Mouse (Mus musculus) forebrain, postnatal 0 days (tissue): Measurements from ENCODE around the gene Adora1. TPM values are rescaled to one million over a fixed set of nuclear protein-coding genes. Genes with fewer than 3 reads are reported as not detected.
"Not testable (repeated sequence)": the region's sequence is repeated elsewhere in the genome, so short reads cannot be mapped to it uniquely, and the experiment has no call there.

Experiments used
- ATAC-seq: fragments of 200-750 bp; cut with Nextera tagmentation; 2 replicates; pipeline ENCODE4 v1.8.0; 2017; ENCODE audit warnings: mild to moderate bottlenecking, moderate library complexity
- DNase-seq: peaks from one replicate; pipeline ENCODE4 v3.0.0-alpha.2; 2015
- H3K27ac ChIP-seq: fragments of 300-500 bp; sonication (generic); 2 replicates; pipeline ENCODE4 v1.5.1; 2014; ENCODE audit warnings: low read depth, mild to moderate bottlenecking, antibody characterized with exemption, low read length, moderate library complexity, mixed read lengths
- H3K27me3 ChIP-seq: fragments of 300-500 bp; sonication (generic); 2 replicates; pipeline ENCODE4 v1.6.1; 2014; ENCODE audit warnings: mild to moderate bottlenecking, low read length, mixed read lengths; ENCODE audit not compliant: insufficient read depth
- H3K36me3 ChIP-seq: fragments of 300-500 bp; sonication (generic); 2 replicates; pipeline ENCODE4 v1.6.1; 2014; ENCODE audit warnings: mild to moderate bottlenecking, moderate library complexity; ENCODE audit not compliant: insufficient read depth
- H3K4me1 ChIP-seq: fragments of 300-500 bp; sonication (generic); 2 replicates; pipeline ENCODE4 v1.6.1; 2014; ENCODE audit warnings: antibody characterized with exemption; ENCODE audit not compliant: insufficient read depth
- H3K4me2 ChIP-seq: fragments of 300-500 bp; sonication (generic); 2 replicates; pipeline ENCODE4 v1.6.1; 2014; ENCODE audit warnings: low read depth, mild to moderate bottlenecking, moderate library complexity
- H3K4me3 ChIP-seq: fragments of 300-500 bp; sonication (generic); 2 replicates; pipeline ENCODE4 v1.5.1; 2014; ENCODE audit warnings: low read depth, low read length, mixed read lengths
- H3K9ac ChIP-seq: fragments of 300-500 bp; sonication (generic); 2 replicates; pipeline ENCODE4 v1.6.1; 2014; ENCODE audit warnings: mild to moderate bottlenecking
- H3K9me3 ChIP-seq: fragments of 300-500 bp; sonication (generic); 2 replicates; pipeline ENCODE4 v1.6.1; 2016; ENCODE audit warnings: low read length
- CTCF ChIP-seq: sonication (generic); IDR thresholded peaks from 2 replicates; pipeline ENCODE4 v1.5.1; 2016; ENCODE audit warnings: antibody characterized with exemption, control low read depth, low read depth
- WGBS: fragments of 180-500 bp; shearing (Covaris S2); extraction: QIAGEN DNeasy Blood & Tissue Kit; methylation state at CpG from one replicate; pipeline ENCODE4 v1.1.7; 2014; 5-methylcytosine and 5-hydroxymethylcytosine counted together
- polyA plus RNA-seq: library from polyadenylated mRNA; unstranded; fragments of >200 nt; fragmentation: Nextera tagmentation; extraction: Ambion mirVana; gene quantifications from 2 replicates; pipeline ENCODE4 v1.2.1, GENCODE M21; 2015
- total RNA-seq: library from RNA; depleted of rRNA; stranded (reverse); fragments of >200 nt; gene quantifications from 2 replicates; pipeline ENCODE4 v1.2.3, GENCODE M21; 2014

The Adora1 gene
- total and polyA plus RNA-seq, 2 experiments from 2014 or later: 37.5 to 38.4 TPM

GRCm38 (mm10) chr1:134274483-134274920 lies 39.3 kb upstream of the Adora1 start:
- H3K27ac ChIP-seq: peak overlapping the region; percentile 55
- H3K9ac ChIP-seq: no peak overlapping the region
- H3K9me3 ChIP-seq: no peaks in the 10 kb centered on the region
- H3K4me1 ChIP-seq: peaks cover 16% of the 10 kb centered on the region; the same call in 1 of the 2 replicates
- no peak overlapping the region for H3K4me2 ChIP-seq
- WGBS: 65% methylated on average over 7 of the region's 7 CpGs
- DNase-seq: peak; percentile 45
- TF ChIP-seq CTCF: no peak
- no peaks in the 10 kb centered on the region for H3K36me3 ChIP-seq
- peak; percentile 36; the same call in 1 of the 2 replicates for ATAC-seq
- no peak overlapping the region for H3K4me3 ChIP-seq
- H3K27me3 ChIP-seq: no peaks in the 10 kb centered on the region

GRCm38 (mm10) chr1:134273493-134274395 lies 38.5 kb upstream of the Adora1 start:
- Histone ChIP-seq H3K9ac (no peak overlapping the region), H3K4me1 (peaks cover 16% of the 10 kb centered on the region; the same call in 1 of the 2 replicates), H3K27ac (peak overlapping the region; percentile 55), H3K4me2 (no peak overlapping the region), H3K27me3 (no peaks in the 10 kb centered on the region), H3K4me3 (no peak overlapping the region), H3K36me3 (no peaks in the 10 kb centered on the region), H3K9me3 (no peaks in the 10 kb centered on the region)
- ATAC-seq (peak; percentile 66), DNase-seq (peak; percentile 67)
- WGBS: 20% methylated on average over 9 of the region's 9 CpGs
- TF ChIP-seq CTCF: no peak

GRCm38 (mm10) chr1:134272754-134273250 lies 37.6 kb upstream of the Adora1 start:
- Histone ChIP-seq H3K27ac (peak overlapping the region; percentile 55; the same call in 1 of the 2 replicates), H3K4me1 (peaks cover 16% of the 10 kb centered on the region; the same call in 1 of the 2 replicates), H3K4me3 (no peak overlapping the region), H3K9me3 (no peaks in the 10 kb centered on the region), H3K36me3 (no peaks in the 10 kb centered on the region), H3K27me3 (no peaks in the 10 kb centered on the region), H3K4me2 (no peak overlapping the region), H3K9ac (no peak overlapping the region)
- DNase-seq (no peak), ATAC-seq (no peak)
- WGBS: 39% methylated on average over 5 of the region's 5 CpGs
- TF ChIP-seq CTCF: no peak

- Histone ChIP-seq H3K27ac (no peak overlapping the region), H3K4me3 (no peak overlapping the region), H3K4me2 (no peak overlapping the region), H3K27me3 (no peaks in the 10 kb centered on the region), H3K4me1 (peaks cover 16% of the 10 kb centered on the region; the same call in 1 of the 2 replicates), H3K9me3 (no peaks in the 10 kb centered on the region), H3K9ac (no peak overlapping the region), H3K36me3 (no peaks in the 10 kb centered on the region)
- DNase-seq (no peak), ATAC-seq (no peak)
- no peak for TF ChIP-seq CTCF
- 78% methylated on average over 7 of the region's 7 CpGs for WGBS
Observed at GRCm38 (mm10) chr1:134270026-134270425, 34.8 kb upstream of the Adora1 start.

GRCm38 (mm10) chr1:134265797-134266196 lies 30.6 kb upstream of the Adora1 start:
- TF ChIP-seq CTCF: no peak
- no peaks in the 10 kb centered on the region for H3K27me3 ChIP-seq
- H3K4me1 ChIP-seq: no peaks in the 10 kb centered on the region
- no peaks in the 10 kb centered on the region for H3K9me3 ChIP-seq
- ATAC-seq (peak; percentile 90), DNase-seq (peak; percentile 37)
- H3K4me2 ChIP-seq: no peak overlapping the region
- H3K27ac ChIP-seq: no peak overlapping the region
- no peak overlapping the region for H3K9ac ChIP-seq
- no peaks in the 10 kb centered on the region for H3K36me3 ChIP-seq
- H3K4me3 ChIP-seq: no peak overlapping the region
- WGBS: 21% methylated on average over 2 of the region's 2 CpGs

GRCm38 (mm10) chr1:134264341-134264740 lies 29.1 kb upstream of the Adora1 start:
- H3K4me1 ChIP-seq: no peaks in the 10 kb centered on the region
- H3K27ac ChIP-seq: no peak overlapping the region
- WGBS: 92% methylated on average over 6 of the region's 6 CpGs
- no peak overlapping the region for H3K4me3 ChIP-seq
- H3K4me2 ChIP-seq: no peak overlapping the region
- no peaks in the 10 kb centered on the region for H3K9me3 ChIP-seq
- TF ChIP-seq CTCF: no peak
- no peak overlapping the region for H3K9ac ChIP-seq
- no peaks in the 10 kb centered on the region for H3K36me3 ChIP-seq
- no peak for ATAC-seq
- H3K27me3 ChIP-seq: no peaks in the 10 kb centered on the region
- DNase-seq: no peak

- not testable (repeated sequence) for ATAC-seq, H3K36me3 ChIP-seq, H3K4me3 ChIP-seq, H3K9ac ChIP-seq, H3K9me3 ChIP-seq, H3K4me1 ChIP-seq, DNase-seq, H3K27me3 ChIP-seq, H3K27ac ChIP-seq, H3K4me2 ChIP-seq
- 29% methylated on average over 1 of the region's 1 CpGs for WGBS
Observed at GRCm38 (mm10) chr1:134249681-134250080, 14.4 kb upstream of the Adora1 start.
